In genomic region chr10:66879071-66879470, GRCm38 (mm10) we compare ENCODE assay signal across 23 mouse cellular contexts.
DNase-seq lines count a peak whose midpoint lies in the region; ATAC-seq lines count a peak whose summit lies in the region.
"Had no signal": no experiment of that assay in that cellular context is flagged by ENCODE, and none has a peak within 500 bp of the region (broad histone marks: within the 10 kb centered on the region; RNA-seq: fewer than 3 reads in every experiment).

No protein-coding gene starts in this region.

- no peaks in the 10 kb centered on the region for H3K9me3 ChIP-seq in kidney, embryonic 16.5 days (ENCODE audit: low read length)
- H3K9me3 ChIP-seq in embryonic facial prominence, embryonic 15.5 days (replicated peaks) = no peaks in the 10 kb centered on the region
- H3K9me3 ChIP-seq: heart, embryonic 15.5 days; hindbrain, embryonic 13.5 days; kidney, embryonic 15.5 days; limb, embryonic 10.5 days; neural tube, embryonic 15.5 days had no signal

- H3K4me2 ChIP-seq in kidney, embryonic 16.5 days (replicated peaks; ENCODE audit: low read depth, low read length) = no peak overlapping the region
- no peak overlapping the region for H3K4me2 ChIP-seq in embryonic facial prominence, embryonic 15.5 days (replicated peaks)
- H3K4me2 ChIP-seq: heart, embryonic 15.5 days; hindbrain, embryonic 13.5 days; kidney, embryonic 15.5 days; liver, embryonic 11.5 days; lung, embryonic 14.5 days; neural tube, embryonic 15.5 days had no signal

- WGBS in kidney, embryonic 16.5 days = 83% methylated on average over 8 of the region's 8 CpGs
- WGBS in embryonic facial prominence, embryonic 15.5 days = 53% methylated on average over 8 of the region's 8 CpGs

- H3K4me3 ChIP-seq in kidney, embryonic 16.5 days (ENCODE audit: low read length) = no peak overlapping the region
- H3K4me3 ChIP-seq in embryonic facial prominence, embryonic 15.5 days (replicated peaks) = no peak overlapping the region
- H3K4me3 ChIP-seq: heart, embryonic 15.5 days; hindbrain, embryonic 13.5 days; kidney, embryonic 15.5 days; limb, embryonic 10.5 days; myocyte; neural tube, embryonic 15.5 days had no signal

- no peak for DNase-seq in frontal cortex, postnatal 36 days (ENCODE audit: low spot score in 2 of 2)
- DNase-seq in kidney, postnatal 14 days = peak; percentile 7
- peak; percentile 30 to 46 for DNase-seq in layer of hippocampus, postnatal 10 days (ENCODE audit: low spot score in 2 of 2)
- DNase-seq in left cerebral cortex, postnatal 4 days = no peak
- DNase-seq in cerebellum, adult 8-10 months = no peak
- DNase-seq: adrenal gland, postnatal 10 days; cerebellum, adult 9-10 months; lung, embryonic 14.5 days; midbrain, embryonic 14.5 days; retina, postnatal 1 day; thymus, postnatal 14 days had no signal

- H3K9ac ChIP-seq in kidney, embryonic 16.5 days (replicated peaks; ENCODE audit: low read length) = no peak overlapping the region
- H3K9ac ChIP-seq in embryonic facial prominence, embryonic 15.5 days = no peak overlapping the region
- H3K9ac ChIP-seq: heart, embryonic 15.5 days; hindbrain, embryonic 13.5 days; kidney, embryonic 15.5 days; lung, embryonic 14.5 days; neural tube, embryonic 15.5 days had no signal

- no peaks in the 10 kb centered on the region for H3K4me1 ChIP-seq in kidney, embryonic 16.5 days (ENCODE audit: insufficient read depth, low read length)
- 0 out of 2 replicates have a peak, but pooled peaks cover 3% of the 10 kb centered on the region for H3K4me1 ChIP-seq in embryonic facial prominence, embryonic 15.5 days
- H3K4me1 ChIP-seq: heart, embryonic 15.5 days; hindbrain, embryonic 13.5 days; kidney, embryonic 15.5 days; limb, embryonic 10.5 days; neural tube, embryonic 15.5 days had no signal

- H3K36me3 ChIP-seq in kidney, embryonic 16.5 days (ENCODE audit: insufficient read depth, low read length) = no peaks in the 10 kb centered on the region
- H3K36me3 ChIP-seq in embryonic facial prominence, embryonic 15.5 days = no peaks in the 10 kb centered on the region
- H3K36me3 ChIP-seq: heart, embryonic 15.5 days; hindbrain, embryonic 13.5 days; kidney, embryonic 15.5 days; limb, embryonic 10.5 days; neural tube, embryonic 15.5 days had no signal

- intact Hi-C loops in left cerebral cortex, postnatal 4 days (cut with DNase I) = no loop called here

- peak; percentile 66 for ATAC-seq in frontal cortex, adult (ENCODE audit: low TSS enrichment)
- no peak for ATAC-seq in kidney, embryonic 16.5 days (ENCODE audit: low FRiP score, low TSS enrichment)
- peak; percentile 67; the same call in 1 of the 2 replicates for ATAC-seq in embryonic facial prominence, embryonic 15.5 days (ENCODE audit: insufficient number of reproducible peaks, low FRiP score, low TSS enrichment, low read depth)
- ATAC-seq: forebrain, embryonic 14.5 days; intestine, embryonic 16.5 days had no signal

- no peaks in the 10 kb centered on the region for H3K27me3 ChIP-seq in kidney, embryonic 16.5 days (ENCODE audit: insufficient read depth, low read length)
- no peaks in the 10 kb centered on the region for H3K27me3 ChIP-seq in embryonic facial prominence, embryonic 15.5 days
- H3K27me3 ChIP-seq: heart, embryonic 15.5 days; hindbrain, embryonic 13.5 days; kidney, embryonic 15.5 days; neural tube, embryonic 15.5 days had no signal

- H3K27ac ChIP-seq in kidney, embryonic 16.5 days (ENCODE audit: low read length) = no peak overlapping the region
- no peak overlapping the region for H3K27ac ChIP-seq in embryonic facial prominence, embryonic 15.5 days (replicated peaks)
- H3K27ac ChIP-seq: heart, embryonic 15.5 days; hindbrain, embryonic 13.5 days; kidney, embryonic 15.5 days; limb, embryonic 10.5 days; neural tube, embryonic 15.5 days had no signal

Comparison
In these comparisons a context has a peak if more than half of its experiments do, and no peak if none do; other contexts are left out.
1. DNase-seq: peak in kidney, postnatal 14 days (single experiment) and layer of hippocampus, postnatal 10 days (2 of 2); none in frontal cortex, postnatal 36 days (0 of 2), left cerebral cortex, postnatal 4 days (single experiment) and cerebellum, adult 8-10 months (single experiment).